Mouse (Mus musculus) midbrain, postnatal 0 days (tissue): ENCODE measurements around the gene Bid. TPM values are rescaled to one million over a fixed set of nuclear protein-coding genes. Genes with fewer than 3 reads are reported as not detected.
"Not testable (repeated sequence)": the region's sequence is repeated elsewhere in the genome, so short reads cannot be mapped to it uniquely, and the experiment has no call there.

Experiments used
- ATAC-seq: fragments of 200-750 bp; cut with Nextera tagmentation; 2 replicates; pipeline ENCODE4 v1.8.0; 2017; ENCODE audit warnings: moderate number of reproducible peaks, mild to moderate bottlenecking, moderate TSS enrichment, moderate library complexity; ENCODE audit not compliant: low FRiP score
- DNase-seq: peaks from one replicate; pipeline ENCODE4 v3.0.0-alpha.2; 2015; ENCODE audit warnings: low spot score
- H3K27ac ChIP-seq: fragments of 300-500 bp; sonication (generic); 2 replicates; pipeline ENCODE4 v1.5.1; 2014; ENCODE audit warnings: low read depth, mild to moderate bottlenecking, low read length, mixed read lengths
- H3K27me3 ChIP-seq: fragments of 300-500 bp; sonication (generic); 2 replicates; pipeline ENCODE4 v1.6.1; 2014; ENCODE audit warnings: low read length, control low read depth, mixed read lengths; ENCODE audit not compliant: insufficient read depth
- H3K36me3 ChIP-seq: fragments of 300-500 bp; sonication (generic); 2 replicates; pipeline ENCODE4 v1.6.1; 2014; ENCODE audit warnings: low read length, control low read depth, mixed read lengths; ENCODE audit not compliant: insufficient read depth
- H3K4me1 ChIP-seq: fragments of 300-500 bp; sonication (generic); 2 replicates; pipeline ENCODE4 v1.6.1; 2014; ENCODE audit warnings: mild to moderate bottlenecking, control low read depth, antibody characterized with exemption, low read length, mixed read lengths; ENCODE audit not compliant: insufficient read depth
- H3K4me2 ChIP-seq: fragments of 300-500 bp; sonication (generic); 2 replicates; pipeline ENCODE4 v1.6.1; 2014; ENCODE audit warnings: low read depth, mild to moderate bottlenecking, low read length, mixed read lengths; ENCODE audit not compliant: poor library complexity, severe bottlenecking
- H3K4me3 ChIP-seq: fragments of 300-500 bp; sonication (generic); 2 replicates; pipeline ENCODE4 v1.5.1; 2014; ENCODE audit warnings: low read depth, mild to moderate bottlenecking, low read length, moderate library complexity
- H3K9ac ChIP-seq: fragments of 300-500 bp; sonication (generic); replicated peaks from 2 replicates; pipeline ENCODE4 v1.6.1; 2014; ENCODE audit warnings: mild to moderate bottlenecking, low read length, moderate library complexity, mixed read lengths; ENCODE audit not compliant: poor library complexity, severe bottlenecking
- H3K9me3 ChIP-seq: fragments of 300-500 bp; sonication (generic); 2 replicates; pipeline ENCODE4 v1.6.1; 2016; ENCODE audit warnings: low read length, control low read depth
- CTCF ChIP-seq: IDR thresholded peaks from 2 replicates; pipeline ENCODE4 v1.5.1; 2016; ENCODE audit warnings: antibody characterized with exemption, mild to moderate bottlenecking
- WGBS: fragments of 180-500 bp; shearing (Covaris S2); extraction: QIAGEN DNeasy Blood & Tissue Kit; methylation state at CpG from one replicate; pipeline ENCODE4 v1.1.7; 2014; 5-methylcytosine and 5-hydroxymethylcytosine counted together
- polyA plus RNA-seq: library from polyadenylated mRNA; unstranded; fragments of >200 nt; fragmentation: Nextera tagmentation; extraction: Ambion mirVana; gene quantifications from 2 replicates; pipeline ENCODE4 v1.2.1, GENCODE M21; 2015
- total RNA-seq: library from RNA; depleted of rRNA; stranded (reverse); fragments of >200 nt; gene quantifications from 2 replicates; pipeline ENCODE4 v1.2.3, GENCODE M21; 2014

Bid gene
- total and polyA plus RNA-seq, 2 experiments from 2014 or later = 36.3 to 55.6 TPM

DNA sequence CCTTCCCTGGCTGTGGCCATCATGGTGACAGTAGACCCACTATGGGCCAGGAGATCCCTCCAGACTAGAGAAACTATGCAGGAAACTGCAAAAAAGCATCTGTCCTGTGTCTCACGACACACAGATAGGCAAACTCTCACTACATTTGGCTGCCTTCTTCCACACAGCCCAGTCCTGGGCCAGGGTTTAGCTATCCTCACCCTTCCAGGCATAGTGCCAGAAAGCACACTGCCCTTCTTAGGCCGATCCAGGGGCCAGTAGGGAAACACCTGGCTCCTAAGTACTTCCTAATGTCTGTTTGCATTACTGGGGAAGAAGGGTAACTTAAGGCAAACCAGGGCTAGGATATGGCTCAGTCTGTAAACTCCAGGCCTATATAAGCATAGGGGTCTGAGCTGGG is 3.7 kb downstream of the Bid start:
- no peaks in the 10 kb centered on the region for H3K27me3 ChIP-seq
- no peak overlapping the region for H3K4me2 ChIP-seq
- H3K4me1 ChIP-seq = no peaks in the 10 kb centered on the region
- TF ChIP-seq CTCF = no peak
- H3K9me3 ChIP-seq = no peaks in the 10 kb centered on the region
- H3K9ac ChIP-seq = no peak overlapping the region
- H3K36me3 ChIP-seq = no peaks in the 10 kb centered on the region
- H3K27ac ChIP-seq = no peak overlapping the region
- DNase-seq (no peak), ATAC-seq (no peak)
- WGBS = 74% methylated on average over 2 of the region's 2 CpGs
- no peak overlapping the region for H3K4me3 ChIP-seq

DNA sequence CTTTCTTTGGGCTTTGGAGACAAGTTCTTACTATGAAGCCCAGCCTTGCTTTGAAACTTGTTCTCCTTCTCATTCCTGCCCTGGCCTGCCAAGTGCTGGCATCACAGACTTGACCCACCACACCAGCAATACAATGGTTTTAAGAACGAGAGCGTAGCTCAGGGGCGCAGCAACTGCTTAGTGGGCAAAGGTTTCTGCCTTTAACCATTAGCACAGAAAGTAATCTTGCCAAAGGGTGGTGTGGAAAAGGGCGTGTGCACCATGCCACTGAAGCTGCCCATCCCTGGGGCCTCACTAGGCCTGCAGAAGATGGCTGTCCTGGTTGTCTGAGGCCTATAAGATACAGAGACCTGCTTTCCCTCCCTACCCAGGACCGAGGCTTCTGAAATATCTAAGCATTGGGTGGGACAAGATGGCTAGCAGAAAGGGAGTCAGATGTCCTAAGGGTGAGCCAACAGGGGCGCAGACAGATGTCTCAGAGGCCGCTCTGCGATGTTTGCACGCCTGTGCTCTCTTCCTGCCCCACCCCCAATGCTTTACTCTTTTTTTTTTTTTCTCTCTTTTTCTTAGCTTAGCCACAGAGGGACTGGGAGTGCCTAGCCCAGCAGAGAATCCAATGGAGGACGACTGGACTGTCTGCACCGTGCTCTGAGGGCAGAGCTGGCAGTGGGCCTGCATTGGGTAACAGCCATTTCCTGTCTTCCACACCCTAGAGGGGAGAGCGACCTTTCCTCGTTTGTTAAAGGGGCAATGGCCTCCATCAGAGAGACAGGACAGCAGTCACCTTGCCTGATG is 5.2 kb downstream of the Bid start:
- no peak for ATAC-seq
- Histone ChIP-seq H3K36me3 (no peaks in the 10 kb centered on the region), H3K4me3 (no peak overlapping the region), H3K9ac (no peak overlapping the region), H3K4me1 (no peaks in the 10 kb centered on the region), H3K9me3 (no peaks in the 10 kb centered on the region), H3K4me2 (no peak overlapping the region), H3K27me3 (no peaks in the 10 kb centered on the region), H3K27ac (no peak overlapping the region)
- no peak for DNase-seq
- 80% methylated on average over 13 of the region's 13 CpGs for whole genome bisulfite sequencing
- no peak for TF ChIP-seq CTCF

DNA sequence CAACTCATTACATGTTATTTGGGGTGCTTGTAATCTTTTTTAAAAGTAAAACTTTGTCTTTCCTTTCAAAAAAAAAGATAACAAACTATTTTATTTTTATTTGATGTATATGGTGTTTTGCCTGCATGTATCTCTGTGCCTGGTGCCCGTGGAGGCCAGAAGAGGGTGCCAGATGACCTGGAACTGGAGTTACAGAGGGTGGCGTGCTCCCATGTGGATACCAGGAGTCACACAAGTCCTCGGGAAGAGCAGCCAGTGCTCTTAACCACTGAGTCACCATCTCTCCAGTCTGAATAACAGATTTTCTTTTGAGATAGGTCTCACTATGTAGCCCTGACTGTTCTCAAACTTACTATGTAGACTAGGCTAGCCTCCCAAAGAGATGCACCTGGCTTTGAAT is 7.2 kb downstream of the Bid start:
- Histone ChIP-seq H3K27ac (no peak overlapping the region), H3K4me1 (no peaks in the 10 kb centered on the region), H3K9me3 (no peaks in the 10 kb centered on the region), H3K9ac (no peak overlapping the region), H3K27me3 (no peaks in the 10 kb centered on the region), H3K4me3 (no peak overlapping the region), H3K4me2 (no peak overlapping the region), H3K36me3 (no peaks in the 10 kb centered on the region)
- ATAC-seq = no peak
- DNase-seq = no peak
- 81% methylated on average over 3 of the region's 3 CpGs for WGBS
- TF ChIP-seq CTCF = no peak

DNA sequence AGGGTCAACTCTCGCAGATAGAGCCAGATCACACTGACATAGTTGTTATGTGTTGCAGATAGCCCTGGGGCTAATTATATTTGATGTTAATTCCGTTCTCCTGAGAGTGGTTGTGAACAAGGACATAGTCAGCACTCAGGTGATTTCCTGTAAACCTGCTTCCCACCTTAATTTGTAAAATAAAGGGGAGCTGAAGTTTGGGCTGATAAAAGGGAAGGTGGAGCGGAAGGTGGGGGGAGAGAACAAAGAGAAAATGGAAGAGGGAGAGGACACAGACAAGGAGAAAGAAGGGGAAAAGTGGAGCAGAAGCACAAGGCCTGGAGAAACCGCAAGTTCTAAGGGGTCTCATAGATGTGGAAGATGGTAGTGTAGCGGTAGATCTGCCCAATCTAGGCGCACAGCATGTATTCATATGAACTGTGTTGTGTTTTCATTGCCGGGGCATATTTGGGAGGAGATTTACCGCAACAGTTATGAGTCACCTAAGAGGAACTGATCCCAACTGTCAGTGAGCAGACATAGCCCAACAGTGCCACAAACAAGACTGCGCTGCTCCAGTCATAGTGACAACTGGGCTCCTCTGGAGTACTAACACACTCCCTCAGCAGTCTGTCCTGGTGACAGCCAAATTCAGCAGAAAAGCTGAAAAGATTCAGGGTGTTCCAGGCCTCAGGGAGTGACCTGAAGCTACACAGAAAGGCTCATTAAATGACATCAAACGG is 8.6 kb downstream of the Bid start:
- H3K27me3 ChIP-seq, H3K9ac ChIP-seq, DNase-seq, H3K27ac ChIP-seq, H3K4me2 ChIP-seq, ATAC-seq, H3K4me3 ChIP-seq, H3K4me1 ChIP-seq, H3K36me3 ChIP-seq, H3K9me3 ChIP-seq: not testable (repeated sequence)
- 90% methylated on average over 9 of the region's 10 CpGs for WGBS

DNA sequence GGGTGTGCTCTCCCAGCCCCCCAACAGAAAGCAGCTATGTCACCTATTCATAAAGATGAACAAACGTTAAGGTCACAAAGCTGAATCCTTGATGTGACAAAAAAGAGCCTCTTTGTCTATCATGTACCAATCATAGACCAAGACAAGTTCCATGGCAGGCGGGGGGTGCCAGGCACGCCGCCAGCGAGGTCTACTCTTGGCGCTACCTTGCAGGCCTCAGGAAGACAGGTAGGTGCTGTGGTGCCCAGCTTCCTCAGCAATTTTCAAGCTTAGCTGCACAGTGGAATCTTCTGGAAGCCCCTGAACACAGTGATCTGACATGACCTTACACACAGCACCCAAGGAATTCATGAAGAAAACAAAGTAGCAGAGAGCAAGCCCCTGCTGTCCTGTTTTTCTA is 10.1 kb downstream of the Bid start:
- 95% methylated on average over 6 of the region's 6 CpGs for WGBS
- no peak for TF ChIP-seq CTCF
- Histone ChIP-seq H3K4me3 (no peak overlapping the region), H3K9ac (no peak overlapping the region), H3K4me1 (no peaks in the 10 kb centered on the region), H3K36me3 (no peaks in the 10 kb centered on the region), H3K27me3 (no peaks in the 10 kb centered on the region), H3K9me3 (no peaks in the 10 kb centered on the region), H3K4me2 (no peak overlapping the region), H3K27ac (no peak overlapping the region)
- ATAC-seq = no peak
- no peak for DNase-seq

DNA sequence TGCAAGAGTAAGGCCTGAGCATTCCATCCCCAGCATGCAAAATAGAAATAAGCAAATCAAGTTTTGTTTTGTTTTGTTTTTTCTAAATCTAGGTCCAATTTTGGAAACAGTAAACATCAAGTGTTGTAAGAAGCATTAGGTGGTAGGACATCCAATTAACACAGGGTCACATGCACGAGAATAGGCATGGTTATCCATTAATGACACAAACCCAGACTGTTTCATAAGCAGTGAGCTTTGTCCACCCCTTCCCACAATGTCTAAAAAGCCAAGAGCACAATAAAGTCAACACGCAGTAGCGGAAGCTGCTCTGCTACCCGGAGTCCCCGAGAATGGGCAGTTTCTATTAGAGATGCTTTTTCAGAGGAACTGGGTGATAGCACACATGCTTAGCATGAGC is 11.5 kb downstream of the Bid start:
- Histone ChIP-seq H3K36me3 (0 out of 2 replicates have a peak, but pooled peaks cover 4% of the 10 kb centered on the region), H3K4me2 (no peak overlapping the region), H3K4me1 (no peaks in the 10 kb centered on the region), H3K27me3 (no peaks in the 10 kb centered on the region), H3K9ac (no peak overlapping the region), H3K4me3 (no peak overlapping the region), H3K9me3 (no peaks in the 10 kb centered on the region), H3K27ac (no peak overlapping the region)
- ATAC-seq (no peak), DNase-seq (no peak)
- no peak for TF ChIP-seq CTCF
- WGBS = 84% methylated on average over 5 of the region's 5 CpGs
